In the genomic region with DNA sequence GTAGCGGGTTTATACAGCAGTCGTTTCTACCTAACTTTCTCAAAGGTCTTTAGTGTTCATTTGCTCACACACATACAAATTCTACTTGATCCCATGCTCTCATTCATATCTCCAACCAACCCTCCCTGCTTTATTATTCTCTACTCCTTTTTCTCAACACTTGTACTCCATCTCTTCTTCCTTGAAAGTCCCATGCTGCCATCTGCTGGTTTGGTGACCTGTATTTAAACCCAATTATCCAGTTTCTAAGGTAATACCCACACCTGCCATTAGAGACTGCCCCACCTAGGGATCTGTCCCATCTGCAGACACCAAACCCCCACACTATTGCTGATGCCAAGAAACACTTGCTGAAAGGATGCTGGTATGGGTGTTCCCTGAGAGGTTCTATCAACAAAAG, we compare ENCODE assay signal across 11 mouse cellular contexts.
DNase-seq lines count a peak whose midpoint lies in the region; ATAC-seq and TF ChIP-seq lines count a peak whose summit lies in the region.
"Had no signal": no experiment of that assay in that cellular context is flagged by ENCODE, and none has a peak within 500 bp of the region (broad histone marks: within the 10 kb centered on the region; RNA-seq: fewer than 3 reads in every experiment).

No protein-coding gene starts in this region.

- ATAC-seq in cerebellum, adult (ENCODE audit: insufficient number of reproducible peaks, low FRiP score, low TSS enrichment), result no peak
- ATAC-seq: hindbrain, embryonic 16.5 days had no signal

- no peak for TF ChIP-seq POLR2A in brain, embryonic 14.5 days (IDR thresholded peaks at IDR 0.05; ENCODE audit: borderline replicate concordance, extremely low read depth, insufficient read depth, insufficient read length, poor library complexity, severe bottlenecking)

- DNase-seq in cerebellum, postnatal 25 days, result peak; percentile 5 to 18
- peak; percentile 13 for DNase-seq in left cerebral cortex, adult 11 months (ENCODE audit: low spot score)
- DNase-seq in left cerebral cortex, adult 8-10 months (ENCODE audit: low spot score in 2 of 2), result no peak
- peak; percentile 22 for DNase-seq in brain, embryonic 14.5 days (ENCODE audit: low read depth)
- peak; percentile 66 for DNase-seq in lung, postnatal 36 days
- DNase-seq in adipocyte (ENCODE audit: low spot score), result no peak
- DNase-seq in ovary, postnatal 36 days (ENCODE audit: low spot score), result no peak
- DNase-seq: liver, embryonic 13.5 days; thymus, adult 2 months had no signal

- TF ChIP-seq CTCF in brain, embryonic 14.5 days (IDR thresholded peaks at IDR 0.05; ENCODE audit: borderline replicate concordance, extremely low read depth, insufficient read depth, insufficient read length), result no peak

Comparison
In these comparisons a context has a peak if more than half of its experiments do, and no peak if none do; other contexts are left out.
1. DNase-seq: peak in cerebellum, postnatal 25 days (2 of 2), left cerebral cortex, adult 11 months (single experiment), brain, embryonic 14.5 days (single experiment) and lung, postnatal 36 days (single experiment); none in left cerebral cortex, adult 8-10 months (0 of 2), adipocyte (single experiment) and ovary, postnatal 36 days (single experiment).